Mouse (Mus musculus): Measurements from ENCODE around the gene Bbs9.

- TF ChIP-seq EP300 (IDR thresholded peaks at IDR 0.05; ENCODE audit: insufficient read depth, low read depth, low read length) = no peak
- no peak for TF ChIP-seq CTCF (IDR thresholded peaks at IDR 0.05)
These were observed at the start of gene Bbs9 for GRCm38 (mm10) chr9:22475424-22475868.

Data from heart, adult 2 months (tissue).